Mouse (Mus musculus) heart, embryonic 10.5 days (tissue): ENCODE measurements around the gene Stbd1. TPM values are rescaled to one million over a fixed set of nuclear protein-coding genes. Genes with fewer than 3 reads are reported as not detected.

ENCODE experiments used
- DNase-seq: peaks from one replicate; pipeline ENCODE4 v3.0.0-alpha.2; 2017; ENCODE audit warnings: low spot score
- H3K27ac ChIP-seq: fragments of 300-500 bp; sonication (generic); 2 replicates; pipeline ENCODE4 v1.5.1; 2016; ENCODE audit warnings: mild to moderate bottlenecking
- H3K27me3 ChIP-seq: fragments of 300-500 bp; sonication (generic); 2 replicates; pipeline ENCODE4 v1.6.1; 2016; ENCODE audit warnings: mild to moderate bottlenecking; ENCODE audit not compliant: poor library complexity, insufficient read depth, severe bottlenecking
- H3K36me3 ChIP-seq: fragments of 300-500 bp; sonication (generic); 2 replicates; pipeline ENCODE4 v1.6.1; 2016; ENCODE audit warnings: mild to moderate bottlenecking, moderate library complexity
- H3K4me1 ChIP-seq: fragments of 300-500 bp; sonication (generic); 2 replicates; pipeline ENCODE4 v1.6.1; 2016; ENCODE audit warnings: mild to moderate bottlenecking
- H3K4me3 ChIP-seq: fragments of 300-500 bp; sonication (generic); 2 replicates; pipeline ENCODE4 v1.5.1; 2016; ENCODE audit warnings: mild to moderate bottlenecking, moderate library complexity
- H3K9me3 ChIP-seq: fragments of 300-500 bp; sonication (generic); 2 replicates; pipeline ENCODE4 v1.6.1; 2016; ENCODE audit warnings: mild to moderate bottlenecking, moderate library complexity
- WGBS: fragments of 180-500 bp; shearing (Covaris S2); methylation state at CpG from one replicate; pipeline ENCODE4 v1.1.7; 2016; 5-methylcytosine and 5-hydroxymethylcytosine counted together
- polyA plus RNA-seq: library from polyadenylated mRNA; unstranded; fragments of >200 nt; fragmentation: Nextera tagmentation; extraction: Ambion mirVana; gene quantifications from 2 replicates; pipeline ENCODE4 v1.2.1, GENCODE M21; 2016

Stbd1 gene
- polyA plus RNA-seq, result 45.2 and 75.6 TPM in 2 replicates

GRCm38 (mm10) chr5:92602691-92603690 is at the start of gene Stbd1:
TSS of gene Stbd1 (plus strand) at chr5:92603041.
- Histone ChIP-seq H3K4me3 (peak within 1 kb of the TSS; percentile 76), H3K27me3 (peaks cover 9% of the 10 kb centered on the region; the same call in 1 of the 2 replicates), H3K27ac (peak within 1 kb of the TSS; percentile 94), H3K9me3 (no peaks in the 10 kb centered on the region), H3K4me1 (peaks cover 19% of the 10 kb centered on the region; the same call in 1 of the 2 replicates), H3K36me3 (peaks cover 16% of the 10 kb centered on the region)
- peak; percentile 92 for DNase-seq
- under 1% methylated on average over 69 of the region's 69 CpGs for WGBS

- Histone ChIP-seq H3K9me3 (no peaks in the 10 kb centered on the region), H3K27ac (no peak overlapping the region), H3K4me3 (no peak overlapping the region), H3K36me3 (no peaks in the 10 kb centered on the region), H3K4me1 (no peaks in the 10 kb centered on the region), H3K27me3 (no peaks in the 10 kb centered on the region)
- WGBS, result 70% methylated on average over 3 of the region's 3 CpGs
- DNase-seq, result no peak
Measured at GRCm38 (mm10) chr5:92553939-92554338, 48.9 kb upstream of the Stbd1 start.

DNA sequence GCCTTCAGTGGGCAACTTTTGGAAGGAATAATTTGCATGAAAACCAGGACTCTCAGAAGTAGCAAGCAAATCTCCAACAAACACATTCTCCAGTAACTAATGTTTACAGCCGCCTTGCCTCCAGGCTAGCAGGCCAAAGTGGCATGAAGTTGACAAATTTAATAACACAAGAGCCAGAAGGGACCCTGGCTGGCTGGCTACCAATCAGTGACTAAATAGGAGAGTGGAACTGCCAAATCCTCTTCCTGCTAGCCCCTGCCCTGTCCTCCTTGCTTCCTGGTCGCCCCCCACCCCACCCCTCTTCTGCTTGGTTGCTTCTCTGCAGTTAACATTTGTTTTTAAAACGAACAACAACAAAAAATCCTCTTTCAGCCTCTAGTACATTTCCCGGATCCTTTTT is 48.4 kb upstream of the Stbd1 start:
- H3K27ac ChIP-seq, result no peak overlapping the region
- WGBS, result 81% methylated on average over 4 of the region's 4 CpGs
- no peaks in the 10 kb centered on the region for H3K4me1 ChIP-seq
- H3K36me3 ChIP-seq, result no peaks in the 10 kb centered on the region
- no peaks in the 10 kb centered on the region for H3K27me3 ChIP-seq
- no peaks in the 10 kb centered on the region for H3K9me3 ChIP-seq
- no peak for DNase-seq
- no peak overlapping the region for H3K4me3 ChIP-seq

- H3K4me1 ChIP-seq, result no peaks in the 10 kb centered on the region
- H3K4me3 ChIP-seq, result no peak within 1 kb of the TSS
- no peaks in the 10 kb centered on the region for H3K27me3 ChIP-seq
- H3K27ac ChIP-seq, result no peak within 1 kb of the TSS
- no peak for DNase-seq
- no peaks in the 10 kb centered on the region for H3K9me3 ChIP-seq
- no peaks in the 10 kb centered on the region for H3K36me3 ChIP-seq
- WGBS, result 73% methylated on average over 16 of the region's 16 CpGs
Measured at GRCm38 (mm10) chr5:92554891-92555511, 47.8 kb upstream of the Stbd1 start, which contains the start of gene Fam47e. TSS of gene Fam47e (plus strand) at chr5:92555069.

- Histone ChIP-seq H3K36me3 (no peaks in the 10 kb centered on the region), H3K4me1 (no peaks in the 10 kb centered on the region), H3K4me3 (no peak overlapping the region), H3K27me3 (no peaks in the 10 kb centered on the region), H3K9me3 (no peaks in the 10 kb centered on the region), H3K27ac (no peak overlapping the region)
- 84% methylated on average over 1 of the region's 1 CpGs for WGBS
- DNase-seq, result no peak
Measured at GRCm38 (mm10) chr5:92555905-92556304, 46.9 kb upstream of the Stbd1 start.

- no peaks in the 10 kb centered on the region for H3K4me1 ChIP-seq
- 93% methylated on average over 1 of the region's 1 CpGs for WGBS
- no peak overlapping the region for H3K27ac ChIP-seq
- no peak overlapping the region for H3K4me3 ChIP-seq
- no peaks in the 10 kb centered on the region for H3K36me3 ChIP-seq
- no peaks in the 10 kb centered on the region for H3K27me3 ChIP-seq
- H3K9me3 ChIP-seq, result no peaks in the 10 kb centered on the region
- DNase-seq, result no peak
Measured at GRCm38 (mm10) chr5:92557508-92557907, 45.3 kb upstream of the Stbd1 start.

GRCm38 (mm10) chr5:92560201-92560600 is 42.6 kb upstream of the Stbd1 start:
- H3K27me3 ChIP-seq, result no peaks in the 10 kb centered on the region
- H3K9me3 ChIP-seq, result no peaks in the 10 kb centered on the region
- H3K36me3 ChIP-seq, result no peaks in the 10 kb centered on the region
- no peak overlapping the region for H3K27ac ChIP-seq
- DNase-seq, result no peak
- 81% methylated on average over 2 of the region's 2 CpGs for WGBS
- H3K4me3 ChIP-seq, result no peak overlapping the region
- H3K4me1 ChIP-seq, result no peaks in the 10 kb centered on the region

GRCm38 (mm10) chr5:92562002-92562401 is 40.8 kb upstream of the Stbd1 start:
- 74% methylated on average over 13 of the region's 13 CpGs for WGBS
- DNase-seq, result no peak
- no peaks in the 10 kb centered on the region for H3K4me1 ChIP-seq
- H3K27me3 ChIP-seq, result no peaks in the 10 kb centered on the region
- H3K27ac ChIP-seq, result no peak overlapping the region
- no peaks in the 10 kb centered on the region for H3K9me3 ChIP-seq
- H3K36me3 ChIP-seq, result no peaks in the 10 kb centered on the region
- H3K4me3 ChIP-seq, result no peak overlapping the region

DNA sequence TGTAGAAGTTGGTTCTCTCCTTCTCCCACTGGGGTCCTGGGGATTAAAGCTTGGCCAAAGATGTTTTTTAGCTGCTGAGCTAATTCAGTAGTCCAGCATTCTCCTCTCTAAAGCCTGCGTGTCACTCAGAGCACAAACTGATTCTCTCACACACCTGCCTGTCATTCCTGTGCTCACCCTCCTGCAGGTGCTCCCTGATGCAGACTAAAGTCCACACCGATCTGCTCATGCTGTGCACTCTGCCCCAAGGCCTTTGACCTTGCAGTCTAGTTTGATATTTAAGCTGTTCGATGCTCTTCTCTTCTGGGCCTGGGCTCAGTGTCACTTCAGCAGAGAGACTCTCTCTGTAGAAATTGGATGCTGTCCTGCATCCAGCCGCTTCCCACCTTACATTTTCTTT is 31.6 kb upstream of the Stbd1 start:
- Histone ChIP-seq H3K27me3 (no peaks in the 10 kb centered on the region), H3K4me1 (no peaks in the 10 kb centered on the region), H3K4me3 (no peak overlapping the region), H3K36me3 (no peaks in the 10 kb centered on the region), H3K9me3 (no peaks in the 10 kb centered on the region), H3K27ac (no peak overlapping the region)
- no peak for DNase-seq
- WGBS, result 87% methylated on average over 4 of the region's 4 CpGs

- WGBS, result 83% methylated on average over 14 of the region's 14 CpGs
- no peaks in the 10 kb centered on the region for H3K36me3 ChIP-seq
- no peaks in the 10 kb centered on the region for H3K27me3 ChIP-seq
- no peaks in the 10 kb centered on the region for H3K4me1 ChIP-seq
- H3K9me3 ChIP-seq, result no peaks in the 10 kb centered on the region
- H3K27ac ChIP-seq, result no peak overlapping the region
- H3K4me3 ChIP-seq, result no peak overlapping the region
- DNase-seq, result no peak
Measured at GRCm38 (mm10) chr5:92579559-92579958, 23.3 kb upstream of the Stbd1 start.

DNA sequence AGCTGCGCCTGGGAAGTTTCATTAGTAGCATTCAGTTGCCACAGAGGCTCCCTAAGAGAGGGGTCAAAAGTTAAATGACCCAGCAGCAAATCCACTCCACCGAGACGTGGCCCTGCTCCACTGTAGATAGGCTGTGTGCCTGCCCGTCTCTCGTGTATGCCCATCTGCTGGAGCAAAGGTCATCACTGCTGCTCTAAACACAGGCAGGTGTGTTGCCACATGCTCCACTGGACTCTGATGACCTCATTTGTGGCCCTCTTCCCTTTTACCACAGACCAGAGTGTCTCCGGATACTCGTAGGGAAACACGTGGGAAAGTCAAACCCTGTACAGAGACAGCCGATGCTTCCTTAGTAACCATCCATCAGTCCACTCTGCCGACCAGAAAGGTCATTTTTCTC is 16.9 kb upstream of the Stbd1 start:
- H3K9me3 ChIP-seq, result no peaks in the 10 kb centered on the region
- no peak for DNase-seq
- no peak overlapping the region for H3K27ac ChIP-seq
- H3K4me3 ChIP-seq, result no peak overlapping the region
- H3K27me3 ChIP-seq, result no peaks in the 10 kb centered on the region
- WGBS, result 61% methylated on average over 10 of the region's 10 CpGs
- no peaks in the 10 kb centered on the region for H3K36me3 ChIP-seq
- peaks cover 3% of the 10 kb centered on the region; the same call in 1 of the 2 replicates for H3K4me1 ChIP-seq

DNA sequence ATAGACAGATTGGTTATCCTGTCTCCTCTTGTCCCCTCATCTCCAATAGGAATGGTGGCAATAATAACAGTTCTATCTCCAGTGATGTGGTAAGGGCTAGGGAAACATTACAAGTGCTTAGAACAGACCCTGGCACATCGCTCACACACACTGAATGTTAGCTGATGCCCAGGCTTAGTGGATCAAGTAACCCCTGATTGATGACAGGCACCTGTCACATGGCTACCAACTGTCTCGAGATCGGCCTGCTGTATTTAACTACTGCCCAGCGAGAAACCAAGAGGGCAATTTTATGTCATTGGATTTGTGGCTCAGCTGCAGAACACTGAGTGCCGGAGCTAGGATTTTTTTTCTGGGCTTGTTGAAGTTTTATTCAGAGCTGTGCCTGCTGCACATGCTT is 7.8 kb upstream of the Stbd1 start:
- H3K4me1 ChIP-seq, result no peaks in the 10 kb centered on the region
- no peaks in the 10 kb centered on the region for H3K27me3 ChIP-seq
- no peaks in the 10 kb centered on the region for H3K36me3 ChIP-seq
- no peak overlapping the region for H3K4me3 ChIP-seq
- H3K9me3 ChIP-seq, result no peaks in the 10 kb centered on the region
- 70% methylated on average over 5 of the region's 5 CpGs for whole genome bisulfite sequencing
- no peak overlapping the region for H3K27ac ChIP-seq
- DNase-seq, result no peak

DNA sequence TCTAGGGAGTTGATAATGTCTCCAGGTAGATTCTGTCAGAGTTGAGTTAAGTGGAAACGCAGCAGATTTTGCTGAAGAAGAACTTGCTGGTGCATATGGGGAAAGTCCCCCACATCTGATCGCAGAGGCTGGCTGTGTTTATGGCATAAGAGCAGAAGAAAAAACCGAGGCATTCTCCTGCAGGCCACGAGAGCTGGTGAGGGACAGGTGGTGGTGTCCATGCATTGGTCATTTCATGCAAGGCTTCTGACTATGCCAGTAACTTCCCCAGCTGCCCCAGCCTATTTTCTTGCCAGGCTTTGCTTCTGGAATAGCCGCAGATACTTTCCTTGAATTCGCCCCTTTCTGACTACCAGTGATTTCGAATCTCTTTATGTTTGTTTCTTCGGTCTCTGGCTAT is 6.0 kb upstream of the Stbd1 start:
- Histone ChIP-seq H3K4me3 (no peak overlapping the region), H3K27me3 (peaks cover 7% of the 10 kb centered on the region; the same call in 1 of the 2 replicates), H3K27ac (no peak overlapping the region), H3K36me3 (no peaks in the 10 kb centered on the region), H3K4me1 (no peaks in the 10 kb centered on the region), H3K9me3 (no peaks in the 10 kb centered on the region)
- no peak for DNase-seq
- 88% methylated on average over 8 of the region's 8 CpGs for WGBS
